Mouse (Mus musculus): ENCODE results near the gene Rnf145. TPM values are rescaled to one million over a fixed set of nuclear protein-coding genes. Genes with fewer than 3 reads are reported as not detected.
"Not testable (repeated sequence)": the region's sequence is repeated elsewhere in the genome, so short reads cannot be mapped to it uniquely, and the experiment has no call there.

Rnf145 gene
- polyA plus RNA-seq, 1 experiment from 2014 or later = 158 TPM

DNA sequence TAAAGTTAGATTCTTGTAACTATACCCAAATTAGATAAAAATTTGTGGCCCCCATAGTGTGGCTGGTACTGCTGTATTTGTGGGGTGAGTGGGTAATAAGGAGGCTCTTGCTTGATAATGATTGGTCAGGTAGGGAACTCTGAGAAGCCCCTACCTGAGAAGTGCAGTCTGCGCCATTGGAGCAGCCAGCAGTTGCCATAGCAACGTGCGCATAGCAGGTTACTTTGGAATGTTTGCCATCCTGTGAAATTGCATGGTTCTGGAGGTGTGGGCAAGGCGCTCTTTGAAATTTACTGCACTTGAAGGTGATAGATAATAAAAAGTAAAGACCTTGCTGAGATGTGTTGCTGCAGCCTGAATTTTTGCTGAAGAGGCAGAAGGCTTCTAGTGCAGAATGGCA lies 35.6 kb downstream of the Rnf145 start:
- 92% methylated on average over 4 of the region's 4 CpGs for WGBS
- Histone ChIP-seq H3K9me3 (no peaks in the 10 kb centered on the region), H3K4me3 (no peak overlapping the region), H3K27me3 (no peaks in the 10 kb centered on the region), H3K4me1 (no peaks in the 10 kb centered on the region), H3K36me3 (peaks cover 68% of the 10 kb centered on the region), H3K27ac (replicated peaks) (no peak overlapping the region), H3K9ac (replicated peaks) (no peak overlapping the region), H3K4me2 (replicated peaks) (no peak overlapping the region)
- no peak for ATAC-seq (ENCODE audit: low FRiP score, low read depth)

DNA sequence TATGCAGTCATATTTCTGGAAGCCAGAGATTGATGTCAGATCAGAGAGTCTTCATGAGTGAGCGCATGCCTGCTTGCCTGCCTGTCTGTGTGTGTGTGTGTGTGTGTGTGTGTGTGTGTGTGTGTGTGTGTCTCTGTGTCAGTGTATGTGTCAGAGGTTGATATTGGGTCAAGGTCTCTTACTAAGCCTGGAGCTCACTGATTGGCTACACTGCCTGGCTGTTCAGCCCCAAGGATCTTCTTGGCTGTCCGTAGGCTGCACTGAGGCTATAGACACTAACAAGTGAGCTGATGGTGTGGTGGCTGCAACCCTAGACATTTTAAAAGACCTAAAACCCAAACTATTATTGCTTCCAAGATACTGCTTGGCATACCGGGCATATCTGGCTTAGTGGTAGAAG lies 39.8 kb downstream of the Rnf145 start:
- no peak for ATAC-seq (ENCODE audit: low FRiP score, low read depth)
- Histone ChIP-seq H3K27me3 (no peaks in the 10 kb centered on the region), H3K36me3 (peaks cover 67% of the 10 kb centered on the region), H3K4me3 (no peak overlapping the region), H3K4me1 (no peaks in the 10 kb centered on the region), H3K4me2 (replicated peaks) (no peak overlapping the region), H3K9me3 (no peaks in the 10 kb centered on the region), H3K9ac (replicated peaks) (no peak overlapping the region), H3K27ac (replicated peaks) (no peak overlapping the region)
- WGBS = 93% methylated on average over 3 of the region's 3 CpGs

DNA sequence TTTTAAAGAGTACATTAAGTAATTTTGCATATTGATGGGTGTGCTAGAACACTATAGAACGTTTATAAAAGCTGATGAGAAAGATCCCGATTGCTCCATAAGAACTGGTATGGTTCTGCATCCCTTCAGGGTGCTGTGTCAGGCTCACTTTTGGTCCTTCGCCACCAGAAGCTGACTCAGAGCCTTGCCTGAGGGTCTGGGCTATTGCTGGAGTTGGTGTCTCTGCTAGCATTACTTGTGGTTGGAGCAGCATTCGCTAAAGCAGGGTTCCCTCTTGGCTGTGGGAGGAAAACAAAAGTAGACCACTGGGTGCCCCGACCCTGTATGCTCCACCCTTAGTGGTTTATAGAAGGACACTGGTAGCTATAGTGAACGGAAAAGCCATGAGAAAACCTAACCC lies 40.7 kb downstream of the Rnf145 start:
- no peak for ATAC-seq (ENCODE audit: low FRiP score, low read depth)
- WGBS = 93% methylated on average over 6 of the region's 6 CpGs
- H3K4me2 ChIP-seq (replicated peaks) = no peak overlapping the region
- no peaks in the 10 kb centered on the region for H3K27me3 ChIP-seq
- H3K4me1 ChIP-seq = no peaks in the 10 kb centered on the region
- no peak overlapping the region for H3K9ac ChIP-seq (replicated peaks)
- H3K9me3 ChIP-seq = no peaks in the 10 kb centered on the region
- no peak overlapping the region for H3K4me3 ChIP-seq
- H3K36me3 ChIP-seq = peaks cover 74% of the 10 kb centered on the region
- no peak overlapping the region for H3K27ac ChIP-seq (replicated peaks)

DNA sequence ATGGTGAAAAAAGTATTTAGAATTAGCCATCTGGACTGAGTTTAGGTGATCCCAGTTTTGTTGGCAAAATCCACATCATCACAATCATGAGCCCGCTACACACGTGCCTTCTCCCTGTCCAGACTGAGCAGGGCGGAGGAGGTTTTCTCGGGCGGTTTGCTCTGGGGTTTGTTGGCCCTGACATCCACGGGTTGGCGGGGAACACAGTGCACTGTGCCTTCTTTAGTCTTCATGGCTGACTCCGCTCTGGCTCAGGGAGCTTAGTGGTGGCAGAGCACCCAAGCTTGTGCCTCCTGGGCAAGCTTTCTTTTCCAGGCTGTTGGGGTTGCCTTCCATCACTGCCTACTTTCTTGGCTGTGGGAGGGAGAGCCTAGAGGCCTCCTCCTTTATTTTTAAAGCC lies 41.6 kb downstream of the Rnf145 start:
- H3K9ac ChIP-seq (replicated peaks) = no peak overlapping the region
- no peaks in the 10 kb centered on the region for H3K27me3 ChIP-seq
- H3K4me3 ChIP-seq = no peak overlapping the region
- 95% methylated on average over 8 of the region's 8 CpGs for WGBS
- ATAC-seq (ENCODE audit: low FRiP score, low read depth) = no peak
- no peak overlapping the region for H3K27ac ChIP-seq (replicated peaks)
- H3K9me3 ChIP-seq = no peaks in the 10 kb centered on the region
- no peaks in the 10 kb centered on the region for H3K4me1 ChIP-seq
- no peak overlapping the region for H3K4me2 ChIP-seq (replicated peaks)
- peaks cover 83% of the 10 kb centered on the region for H3K36me3 ChIP-seq

DNA sequence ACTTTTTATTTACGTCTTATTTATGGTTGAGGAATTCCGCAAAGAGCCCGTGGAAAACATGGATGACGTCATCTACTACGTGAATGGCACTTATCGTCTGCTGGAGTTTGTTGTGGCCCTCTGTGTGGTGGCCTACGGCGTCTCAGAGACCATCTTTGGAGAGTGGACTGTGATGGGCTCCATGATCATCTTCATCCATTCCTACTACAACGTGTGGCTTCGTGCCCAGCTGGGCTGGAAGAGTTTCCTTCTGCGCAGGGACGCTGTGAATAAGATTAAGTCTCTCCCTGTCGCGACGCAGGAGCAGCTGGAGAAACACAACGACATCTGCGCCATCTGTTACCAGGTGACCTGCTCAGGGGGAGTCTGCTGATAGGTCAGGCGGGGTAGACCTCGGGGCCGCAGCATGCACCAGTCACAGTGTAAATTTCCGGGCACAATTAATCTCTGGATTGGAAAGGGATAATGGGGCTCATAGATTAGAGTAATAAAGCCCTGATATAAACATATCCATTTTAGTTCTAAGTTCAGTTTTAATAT lies 42.8 kb downstream of the Rnf145 start:
- 82% methylated on average over 21 of the region's 21 CpGs for WGBS
- ATAC-seq (ENCODE audit: low FRiP score, low read depth) = no peak
- Histone ChIP-seq H3K27me3 (no peaks in the 10 kb centered on the region), H3K4me2 (replicated peaks) (no peak overlapping the region), H3K9me3 (no peaks in the 10 kb centered on the region), H3K36me3 (peaks cover 95% of the 10 kb centered on the region), H3K4me3 (no peak overlapping the region), H3K27ac (replicated peaks) (no peak overlapping the region), H3K9ac (replicated peaks) (no peak overlapping the region), H3K4me1 (no peaks in the 10 kb centered on the region)

DNA sequence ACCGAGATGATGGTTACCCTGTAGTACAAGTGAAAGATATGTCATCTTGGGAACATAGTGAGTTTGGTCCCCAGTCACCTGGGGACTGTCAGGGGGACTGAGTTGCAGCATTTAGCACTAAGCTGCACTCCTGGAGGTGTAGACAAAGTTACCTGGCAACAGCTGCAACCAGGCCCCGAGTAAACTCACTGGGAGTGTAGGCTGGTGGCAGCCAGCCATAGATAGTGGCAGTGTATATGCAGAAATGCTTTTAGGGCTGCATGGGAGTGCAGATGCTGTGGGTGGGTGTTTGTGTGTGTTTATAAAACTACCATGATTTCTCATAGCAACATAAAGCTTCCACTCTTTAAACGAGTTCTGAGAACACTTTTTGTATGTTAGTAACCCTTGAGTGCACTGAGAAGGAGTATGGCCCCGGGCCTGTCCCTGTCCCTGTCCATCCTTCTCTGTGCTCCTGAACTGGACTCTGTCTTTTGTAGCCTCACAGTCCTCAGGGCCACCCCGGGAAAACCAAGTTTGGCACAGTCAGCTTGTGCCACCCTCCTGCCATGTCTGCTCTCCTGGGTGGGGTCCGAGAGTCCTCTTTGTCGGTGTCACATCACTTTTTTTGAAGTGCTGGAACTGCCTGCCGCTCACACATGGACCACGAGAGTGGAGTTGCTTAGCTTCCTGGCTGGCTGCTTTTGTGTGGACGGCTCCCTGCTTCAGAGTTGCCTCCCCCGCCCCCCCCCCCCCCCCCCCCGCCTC lies 43.8 kb downstream of the Rnf145 start:
- Histone ChIP-seq H3K27me3 (no peaks in the 10 kb centered on the region), H3K9ac (replicated peaks) (no peak overlapping the region), H3K4me2 (replicated peaks) (no peak overlapping the region), H3K27ac (replicated peaks) (no peak overlapping the region), H3K36me3 (peaks cover 90% of the 10 kb centered on the region), H3K4me1 (no peaks in the 10 kb centered on the region), H3K9me3 (no peaks in the 10 kb centered on the region), H3K4me3 (no peak overlapping the region)
- no peak for ATAC-seq (ENCODE audit: low FRiP score, low read depth)
- WGBS = 83% methylated on average over 12 of the region's 12 CpGs

DNA sequence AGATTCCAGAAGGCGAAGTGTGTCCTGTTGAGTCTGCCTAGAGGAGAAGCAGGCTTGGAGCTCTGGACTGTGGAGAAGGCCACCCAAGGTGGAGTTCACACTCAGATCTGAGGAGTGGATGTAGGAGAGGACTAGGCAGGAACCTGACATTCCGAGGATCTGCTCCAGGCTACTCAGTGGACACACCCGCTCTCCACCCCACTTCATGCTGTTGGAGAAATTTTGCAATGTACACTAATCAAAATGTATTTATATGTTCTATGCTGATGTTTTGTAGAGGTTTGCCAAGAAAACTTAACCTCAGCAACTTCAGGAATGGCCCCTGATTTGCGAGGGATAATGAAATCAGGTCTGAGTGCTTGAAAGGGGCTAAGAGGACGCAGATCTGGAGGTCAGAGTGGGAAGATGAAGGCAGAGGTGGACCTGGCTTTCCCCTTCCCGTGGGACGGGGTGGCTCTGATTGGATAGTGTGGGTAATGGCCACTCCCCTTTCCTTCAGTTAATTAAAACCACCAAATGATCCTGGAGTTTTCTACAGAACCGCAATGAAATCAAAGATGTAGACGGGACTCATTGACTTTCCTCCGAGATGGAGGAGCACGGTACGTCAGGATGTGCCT lies 45.6 kb downstream of the Rnf145 start:
- Histone ChIP-seq H3K9me3 (0 out of 2 replicates have a peak, but pooled peaks cover 1% of the 10 kb centered on the region), H3K27ac (replicated peaks) (no peak overlapping the region), H3K4me2 (replicated peaks) (no peak overlapping the region), H3K36me3 (peaks cover 78% of the 10 kb centered on the region), H3K9ac (replicated peaks) (no peak overlapping the region), H3K4me1 (no peaks in the 10 kb centered on the region), H3K27me3 (no peaks in the 10 kb centered on the region), H3K4me3 (no peak overlapping the region)
- WGBS = 94% methylated on average over 12 of the region's 12 CpGs
- no peak for ATAC-seq (ENCODE audit: low FRiP score, low read depth)

DNA sequence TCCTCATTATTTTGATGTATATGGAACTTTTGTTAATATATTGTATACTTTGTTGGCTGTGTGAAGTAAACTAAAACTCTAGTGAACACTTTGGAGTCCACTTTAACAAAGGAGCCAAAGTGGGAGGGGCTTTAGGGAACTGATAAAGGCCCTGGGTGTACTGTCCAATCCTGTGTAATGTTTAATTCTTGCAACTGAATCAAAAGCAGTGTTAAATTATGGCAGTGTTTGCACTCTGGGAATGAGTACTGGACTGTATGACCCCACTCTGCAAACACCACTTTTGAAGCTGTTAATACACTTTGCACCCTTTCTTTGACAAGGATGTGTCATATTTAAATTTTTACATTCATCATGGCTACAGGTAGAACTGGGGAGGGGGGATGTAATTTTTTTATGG lies 46.2 kb downstream of the Rnf145 start:
- H3K27me3 ChIP-seq = no peaks in the 10 kb centered on the region
- H3K27ac ChIP-seq (replicated peaks) = no peak overlapping the region
- no peak overlapping the region for H3K4me3 ChIP-seq
- ATAC-seq (ENCODE audit: low FRiP score, low read depth) = no peak
- no peaks in the 10 kb centered on the region for H3K4me1 ChIP-seq
- no peak overlapping the region for H3K4me2 ChIP-seq (replicated peaks)
- 0 out of 2 replicates have a peak, but pooled peaks cover 4% of the 10 kb centered on the region for H3K9me3 ChIP-seq
- H3K36me3 ChIP-seq = peaks cover 76% of the 10 kb centered on the region
- H3K9ac ChIP-seq (replicated peaks) = no peak overlapping the region

DNA sequence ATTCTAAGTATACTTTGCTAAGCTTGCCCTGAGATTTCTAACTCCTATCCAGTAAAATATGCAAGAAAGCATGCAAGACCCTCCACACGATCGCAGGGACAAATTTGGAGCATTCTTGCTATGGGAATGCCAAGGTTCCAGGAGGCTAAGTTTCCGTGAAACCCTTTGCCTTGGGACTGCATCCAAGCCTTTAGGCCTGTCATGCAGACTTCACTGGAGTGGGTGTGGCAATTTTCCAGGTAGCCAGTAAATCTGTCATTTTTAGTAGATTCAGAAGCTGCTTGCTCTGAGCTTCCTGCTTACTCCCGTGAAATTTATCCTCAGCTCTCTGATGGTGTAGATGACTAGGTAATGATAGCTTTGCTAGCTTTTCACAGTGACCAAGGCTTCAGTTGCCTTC lies 51.6 kb downstream of the Rnf145 start:
- H3K4me2 ChIP-seq (replicated peaks); H3K27ac ChIP-seq (replicated peaks); H3K9ac ChIP-seq (replicated peaks); H3K9me3 ChIP-seq; H3K27me3 ChIP-seq; H3K4me3 ChIP-seq; ATAC-seq (ENCODE audit: low FRiP score, low read depth); H3K4me1 ChIP-seq: not testable (repeated sequence)
- H3K36me3 ChIP-seq = peaks cover 24% of the 10 kb centered on the region
- 96% methylated on average over 4 of the region's 4 CpGs for WGBS

DNA sequence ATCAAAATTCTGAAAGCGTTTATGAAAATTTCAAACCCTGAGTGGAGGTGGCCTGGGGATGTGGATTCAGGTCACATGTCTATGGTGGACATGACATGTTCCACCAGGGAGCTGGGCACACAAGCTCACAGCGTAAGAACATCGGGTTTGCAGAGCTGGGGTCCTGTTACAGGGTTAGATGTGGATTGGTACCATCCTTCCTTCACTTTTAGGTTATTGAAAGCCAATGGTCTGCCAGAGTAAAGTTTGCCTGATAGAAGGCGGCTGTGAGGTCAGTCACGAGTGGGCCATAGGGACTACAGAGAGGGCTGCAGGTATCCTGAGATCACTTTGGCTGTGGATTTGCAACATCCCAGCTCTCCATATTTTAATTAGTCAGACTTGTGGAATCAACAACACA lies 54.0 kb downstream of the Rnf145 start:
- H3K4me1 ChIP-seq = no peaks in the 10 kb centered on the region
- no peak for ATAC-seq (ENCODE audit: low FRiP score, low read depth)
- WGBS = 93% methylated on average over 5 of the region's 5 CpGs
- no peak overlapping the region for H3K27ac ChIP-seq (replicated peaks)
- no peak overlapping the region for H3K4me2 ChIP-seq (replicated peaks)
- H3K9me3 ChIP-seq = 0 out of 2 replicates have a peak, but pooled peaks cover 4% of the 10 kb centered on the region
- H3K27me3 ChIP-seq = no peaks in the 10 kb centered on the region
- H3K4me3 ChIP-seq = no peak overlapping the region
- H3K36me3 ChIP-seq = peaks cover 6% of the 10 kb centered on the region; the same call in 1 of the 2 replicates
- no peak overlapping the region for H3K9ac ChIP-seq (replicated peaks)

DNA sequence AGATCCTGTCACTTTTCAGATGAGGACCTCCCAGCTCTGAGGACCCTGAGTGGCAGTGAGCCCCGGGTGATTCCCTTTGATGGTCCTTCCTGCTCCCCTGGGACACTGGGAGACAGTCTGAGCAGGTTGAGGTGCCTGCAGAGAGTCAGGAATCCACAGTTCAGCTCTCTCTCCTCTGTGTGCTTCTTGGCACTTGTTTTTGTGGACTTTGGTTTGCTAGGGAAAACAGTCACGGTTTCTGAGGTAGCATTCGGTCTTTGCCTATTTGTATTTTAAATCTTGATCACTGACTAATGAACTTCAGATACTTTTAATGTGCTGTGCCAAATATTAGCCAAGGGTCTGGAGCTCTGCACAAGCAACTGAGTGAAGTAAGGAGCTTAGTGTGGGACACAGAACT lies 54.6 kb downstream of the Rnf145 start:
- H3K9me3 ChIP-seq = 0 out of 2 replicates have a peak, but pooled peaks cover 4% of the 10 kb centered on the region
- H3K9ac ChIP-seq (replicated peaks) = no peak overlapping the region
- WGBS = 73% methylated on average over 3 of the region's 3 CpGs
- no peak overlapping the region for H3K27ac ChIP-seq (replicated peaks)
- no peak overlapping the region for H3K4me3 ChIP-seq
- no peak for ATAC-seq (ENCODE audit: low FRiP score, low read depth)
- no peak overlapping the region for H3K4me2 ChIP-seq (replicated peaks)
- H3K27me3 ChIP-seq = no peaks in the 10 kb centered on the region
- no peaks in the 10 kb centered on the region for H3K4me1 ChIP-seq
- H3K36me3 ChIP-seq = peaks cover 6% of the 10 kb centered on the region; the same call in 1 of the 2 replicates

DNA sequence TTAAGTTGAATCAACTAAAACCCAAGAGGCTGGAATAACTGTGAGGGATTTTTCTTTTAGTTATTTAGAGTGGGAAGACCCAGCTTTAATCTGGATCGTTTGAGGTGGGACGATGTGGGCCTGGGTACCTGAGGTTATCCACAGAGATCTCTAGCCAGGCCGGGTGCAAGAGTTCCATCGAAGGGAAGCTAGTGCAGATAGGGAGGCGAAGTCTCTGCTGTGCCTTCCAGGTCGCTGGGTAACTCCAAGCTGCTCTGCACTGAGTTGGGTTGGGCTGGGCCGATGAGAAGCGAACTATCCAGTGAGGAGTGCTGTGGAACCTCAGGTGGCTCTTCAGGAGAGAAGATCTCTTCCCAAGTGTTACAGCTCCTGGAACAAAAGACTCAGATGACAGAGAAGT lies 55.6 kb downstream of the Rnf145 start:
- H3K4me3 ChIP-seq = no peak overlapping the region
- H3K4me2 ChIP-seq (replicated peaks) = no peak overlapping the region
- 0 out of 2 replicates have a peak, but pooled peaks cover 3% of the 10 kb centered on the region for H3K9me3 ChIP-seq
- no peak overlapping the region for H3K9ac ChIP-seq (replicated peaks)
- no peaks in the 10 kb centered on the region for H3K4me1 ChIP-seq
- no peak overlapping the region for H3K27ac ChIP-seq (replicated peaks)
- 92% methylated on average over 8 of the region's 8 CpGs for WGBS
- H3K36me3 ChIP-seq = peaks cover 3% of the 10 kb centered on the region; the same call in 1 of the 2 replicates
- H3K27me3 ChIP-seq = no peaks in the 10 kb centered on the region
- ATAC-seq (ENCODE audit: low FRiP score, low read depth) = no peak

Measured in midbrain, embryonic 12.5 days (tissue).